Mouse (Mus musculus): ENCODE results near the gene Krtap4-2.

Krtap4-2 gene

DNA sequence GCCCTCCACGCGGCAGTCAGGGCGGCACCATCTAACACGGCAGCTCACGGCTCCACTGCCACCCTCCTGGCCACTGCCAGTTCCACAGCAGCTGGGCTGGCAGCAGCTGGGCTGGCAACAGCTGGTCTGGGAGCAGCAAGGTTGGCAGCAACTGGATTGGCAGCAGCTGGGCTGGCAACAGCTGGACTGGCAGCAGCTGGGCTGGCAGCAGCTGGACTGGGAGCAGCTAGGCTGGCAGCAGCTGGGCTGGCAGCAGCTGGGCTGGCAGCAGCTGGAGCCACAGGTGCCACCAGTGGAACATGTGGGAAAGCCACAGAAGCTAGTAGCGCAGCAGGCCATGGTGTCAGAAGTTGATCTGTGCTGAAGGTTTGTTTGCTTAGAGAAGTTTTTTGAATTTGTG lies 43.9 kb downstream of the Krtap4-2 start, which contains the start of gene Krtap1-3:
Krtap1-3 (minus strand) TSS at position 359 of the 400 bp plus-strand sequence.
- in situ Hi-C loops (cut with MboI; ENCODE audit: low sequenced_read_pairs), result no loop called here

DNA sequence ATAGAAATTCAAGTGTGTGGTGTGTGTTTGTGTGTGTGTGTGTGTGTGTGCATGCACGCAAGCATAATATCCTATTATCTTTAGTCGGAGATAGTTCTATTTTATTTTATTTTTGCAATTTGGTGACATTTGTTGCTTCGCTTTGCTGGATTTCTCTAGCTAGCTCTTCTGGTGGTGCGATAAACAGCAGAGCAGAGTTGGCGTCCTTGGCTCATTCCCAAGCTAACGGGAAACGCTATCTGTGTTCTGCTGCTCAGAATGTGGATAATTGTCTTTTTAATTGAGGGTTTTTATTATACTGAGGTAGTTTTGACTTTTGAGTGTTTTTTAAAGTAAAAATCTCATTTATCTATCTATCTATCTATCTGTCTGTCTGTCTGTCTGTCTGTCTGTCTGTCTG lies 49.8 kb downstream of the Krtap4-2 start:
- in situ Hi-C loops (cut with MboI; ENCODE audit: low sequenced_read_pairs), result no loop called here
